Mouse (Mus musculus) lung, adult 2 months (tissue): ENCODE data around the gene Cbx5.

Experiments
- CTCF ChIP-seq: fragments of 200-500 bp; IDR thresholded peaks from 2 replicates; pipeline ENCODE4 v1.5.1; 2011; ENCODE audit warnings: mild to moderate bottlenecking, low read length, control low read depth; ENCODE audit not compliant: insufficient read depth
- POLR2A ChIP-seq: fragments of 200-500 bp; IDR thresholded peaks from 2 replicates; pipeline ENCODE4 v1.6.1; 2011; ENCODE audit warnings: low read depth, mild to moderate bottlenecking, control low read depth, low read length, borderline replicate concordance; ENCODE audit errors: extremely low read depth

DNA sequence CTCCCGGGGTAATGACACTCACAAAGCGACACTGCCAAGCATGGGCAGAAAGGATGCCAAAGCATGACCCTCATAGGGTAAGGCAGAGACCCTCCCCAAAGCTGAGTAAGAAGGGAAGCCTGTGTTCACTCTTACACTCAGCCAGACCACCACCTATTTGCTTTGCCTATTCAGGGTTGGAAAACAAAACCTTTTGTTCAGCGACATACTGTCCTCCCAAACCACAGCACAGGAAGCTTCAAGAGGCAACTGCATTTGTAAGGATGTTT, 92.3 kb downstream of the Cbx5 start:
- TF ChIP-seq POLR2A (no peak), CTCF (no peak)
